Mouse (Mus musculus) kidney, adult 2 months (tissue): ENCODE measurements at regions not wholly inside any gene's neighbourhood (a gene's known extent, or its start where the extent isn't known, plus 50 kb on each side); places are given as distances from the start of the nearest gene placed in this dataset.

ENCODE experiments used
- CTCF ChIP-seq: fragments of 200-500 bp; conservative IDR thresholded peaks from 2 replicates; pipeline ENCODE4 v1.5.1; 2011; ENCODE audit warnings: low read depth, mild to moderate bottlenecking, control low read depth, low read length, moderate library complexity, mixed read lengths; ENCODE audit not compliant: insufficient read depth, insufficient read length
- POLR2A ChIP-seq: fragments of 200-500 bp; IDR thresholded peaks from one replicate; pipeline ENCODE4 v1.6.1; 2011; ENCODE audit warnings: low read depth, low read length, control low read depth

DNA sequence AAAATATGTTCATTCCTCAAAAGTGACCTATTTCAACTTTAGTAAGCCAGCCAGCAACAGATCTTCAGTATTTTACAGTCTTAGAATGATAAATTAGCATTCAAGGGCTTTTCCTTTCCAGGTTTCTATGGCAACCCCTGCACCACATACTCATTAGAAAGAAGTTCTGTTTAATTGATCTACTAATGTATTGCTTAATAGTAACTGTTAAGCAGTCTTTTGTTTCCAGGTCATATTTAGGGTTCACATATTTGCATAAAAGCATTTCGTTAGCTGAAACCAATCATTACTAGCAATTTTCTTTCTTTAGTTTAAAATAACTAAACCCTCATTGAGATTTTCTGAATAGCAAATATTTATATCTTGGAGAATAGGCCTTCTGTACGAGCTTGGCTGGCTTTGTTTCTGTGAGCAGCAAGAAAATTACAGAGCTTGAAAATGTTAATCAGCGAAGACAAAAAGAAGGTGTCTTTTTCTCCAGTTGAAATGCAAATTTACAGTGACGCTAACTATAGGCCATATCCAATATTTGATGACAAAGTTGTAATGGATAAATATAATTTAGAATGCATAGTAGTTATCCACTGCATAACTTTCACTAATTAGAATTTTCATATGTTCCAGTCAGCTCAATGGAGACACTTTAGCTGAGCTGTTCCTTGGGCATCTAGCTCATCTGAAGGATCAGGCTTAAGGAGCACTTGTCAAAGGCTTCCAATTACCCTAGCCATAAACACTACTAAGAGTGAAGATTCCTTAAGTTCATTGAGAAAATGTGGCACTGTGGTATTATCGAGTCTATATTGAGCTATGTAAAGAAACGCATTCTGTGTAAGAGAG is 473.5 kb upstream of the Itga1 start:
- no peak for TF ChIP-seq CTCF
- TF ChIP-seq POLR2A = no peak
